Mouse (Mus musculus) liver, postnatal 0 days (tissue): ENCODE data around the gene Gatad2b. TPM values are rescaled to one million over a fixed set of nuclear protein-coding genes. Genes with fewer than 3 reads are reported as not detected.

Source experiments
- ATAC-seq: fragments of 200-750 bp; cut with Nextera tagmentation; 2 replicates; pipeline ENCODE4 v1.8.0; 2017; ENCODE audit warnings: mild to moderate bottlenecking, moderate library complexity
- DNase-seq: peaks from one replicate; pipeline ENCODE4 v3.0.0-alpha.2; 2016
- H3K27ac ChIP-seq: fragments of 300-500 bp; sonication (generic); 2 replicates; pipeline ENCODE4 v1.5.1; 2014; ENCODE audit warnings: antibody characterized with exemption, moderate library complexity, mild to moderate bottlenecking, low read depth
- H3K27me3 ChIP-seq: fragments of 300-500 bp; sonication (generic); 2 replicates; pipeline ENCODE4 v1.6.1; 2014; ENCODE audit warnings: low read length, control low read depth, mixed read lengths; ENCODE audit not compliant: insufficient read depth
- H3K36me3 ChIP-seq: fragments of 300-500 bp; sonication (generic); replicated peaks from 2 replicates; pipeline ENCODE4 v1.6.1; 2014; ENCODE audit warnings: mild to moderate bottlenecking, control low read depth, low read length, moderate library complexity, mixed read lengths; ENCODE audit not compliant: insufficient read depth
- H3K4me1 ChIP-seq: fragments of 300-500 bp; sonication (generic); 2 replicates; pipeline ENCODE4 v1.6.1; 2014; ENCODE audit warnings: antibody characterized with exemption, mild to moderate bottlenecking, control low read depth; ENCODE audit not compliant: insufficient read depth
- H3K4me2 ChIP-seq: fragments of 300-500 bp; sonication (generic); 2 replicates; pipeline ENCODE4 v1.6.1; 2014; ENCODE audit warnings: low read depth, mild to moderate bottlenecking, low read length, moderate library complexity, mixed read lengths
- H3K4me3 ChIP-seq: fragments of 300-500 bp; sonication (generic); 2 replicates; pipeline ENCODE4 v1.5.1; 2014; ENCODE audit warnings: low read depth, low read length
- H3K9ac ChIP-seq: fragments of 300-500 bp; sonication (generic); replicated peaks from 2 replicates; pipeline ENCODE4 v1.6.1; 2014; ENCODE audit warnings: mild to moderate bottlenecking, moderate library complexity
- H3K9me3 ChIP-seq: fragments of 300-500 bp; sonication (generic); 2 replicates; pipeline ENCODE4 v1.6.1; 2016; ENCODE audit warnings: mild to moderate bottlenecking, control low read depth, low read length, mixed read lengths
- CTCF ChIP-seq: sonication (generic); IDR thresholded peaks from 2 replicates; pipeline ENCODE4 v1.5.1; 2016; ENCODE audit warnings: antibody characterized with exemption, low read depth
- EP300 ChIP-seq: IDR thresholded peaks from 2 replicates; pipeline ENCODE4 v1.6.1; 2016; ENCODE audit warnings: antibody characterized with exemption, low read depth, mild to moderate bottlenecking
- WGBS: fragments of 180-500 bp; shearing (Covaris S2); extraction: QIAGEN DNeasy Blood & Tissue Kit; methylation state at CpG from one replicate; pipeline ENCODE4 v1.1.7; 2014; ENCODE audit not compliant: insufficient replicate concordance; 5-methylcytosine and 5-hydroxymethylcytosine counted together
- polyA plus RNA-seq: library from polyadenylated mRNA; unstranded; fragments of >200 nt; fragmentation: Nextera tagmentation; extraction: Ambion mirVana; gene quantifications from 2 replicates; pipeline ENCODE4 v1.2.1, GENCODE M21; 2015

The Gatad2b gene
- polyA plus RNA-seq, 1 experiment from 2014 or later, result 3.1 TPM

- Histone ChIP-seq H3K36me3 (no peaks in the 10 kb centered on the region), H3K27ac (no peak overlapping the region), H3K9me3 (no peaks in the 10 kb centered on the region), H3K27me3 (no peaks in the 10 kb centered on the region), H3K4me1 (0 out of 2 replicates have a peak, but pooled peaks cover 3% of the 10 kb centered on the region), H3K4me3 (no peak overlapping the region), H3K9ac (no peak overlapping the region), H3K4me2 (no peak overlapping the region)
- 69% methylated on average over 5 of the region's 5 CpGs for WGBS
- DNase-seq, result peak; percentile 7
- ATAC-seq, result no peak
- TF ChIP-seq EP300 (no peak), CTCF (no peak)
These were observed 85.5 kb downstream of the Gatad2b start for GRCm38 (mm10) chr3:90378496-90378895.

GRCm38 (mm10) chr3:90381727-90382126 lies 88.7 kb downstream of the Gatad2b start:
- TF ChIP-seq CTCF, result no peak
- no peak for TF ChIP-seq EP300
- Histone ChIP-seq H3K27me3 (no peaks in the 10 kb centered on the region), H3K27ac (no peak overlapping the region), H3K9ac (no peak overlapping the region), H3K4me1 (peaks cover 8% of the 10 kb centered on the region), H3K9me3 (no peaks in the 10 kb centered on the region), H3K36me3 (no peaks in the 10 kb centered on the region; the same call in 1 of the 2 replicates), H3K4me3 (no peak overlapping the region), H3K4me2 (no peak overlapping the region)
- DNase-seq (no peak), ATAC-seq (no peak)
- WGBS, result 70% methylated on average over 11 of the region's 11 CpGs

GRCm38 (mm10) chr3:90383690-90384089 lies 90.7 kb downstream of the Gatad2b start:
- Histone ChIP-seq H3K4me2 (peak overlapping the region; percentile 30; the same call in 1 of the 2 replicates), H3K4me1 (peaks cover 8% of the 10 kb centered on the region), H3K9me3 (no peaks in the 10 kb centered on the region), H3K36me3 (no peaks in the 10 kb centered on the region; the same call in 1 of the 2 replicates), H3K4me3 (no peak overlapping the region), H3K27me3 (peaks cover 6% of the 10 kb centered on the region; the same call in 1 of the 2 replicates), H3K9ac (no peak overlapping the region), H3K27ac (peak overlapping the region; percentile 62)
- TF ChIP-seq EP300 (no peak), CTCF (no peak)
- DNase-seq (peak; percentile 46), ATAC-seq (peak; percentile 81)
- WGBS, result 40% methylated on average over 4 of the region's 4 CpGs

- no peak for ATAC-seq
- no peak overlapping the region for H3K9ac ChIP-seq
- H3K4me3 ChIP-seq, result no peak overlapping the region
- no peak overlapping the region for H3K27ac ChIP-seq
- peaks cover 18% of the 10 kb centered on the region for H3K27me3 ChIP-seq
- no peaks in the 10 kb centered on the region; the same call in 1 of the 2 replicates for H3K36me3 ChIP-seq
- no peaks in the 10 kb centered on the region for H3K9me3 ChIP-seq
- peaks cover 19% of the 10 kb centered on the region for H3K4me1 ChIP-seq
- no peak overlapping the region for H3K4me2 ChIP-seq
- WGBS, result 60% methylated on average over 7 of the region's 7 CpGs
- TF ChIP-seq EP300 (no peak), CTCF (no peak)
- no peak for DNase-seq
These were observed 91.9 kb downstream of the Gatad2b start for GRCm38 (mm10) chr3:90384851-90385375.

GRCm38 (mm10) chr3:90386817-90387216 lies 93.8 kb downstream of the Gatad2b start:
- ATAC-seq, result no peak
- DNase-seq, result no peak
- Histone ChIP-seq H3K4me3 (no peak overlapping the region), H3K9ac (no peak overlapping the region), H3K36me3 (peaks cover 8% of the 10 kb centered on the region), H3K4me1 (peaks cover 23% of the 10 kb centered on the region), H3K9me3 (no peaks in the 10 kb centered on the region), H3K4me2 (no peak overlapping the region), H3K27ac (no peak overlapping the region), H3K27me3 (peaks cover 22% of the 10 kb centered on the region)
- 89% methylated on average over 10 of the region's 10 CpGs for WGBS
- no peak for TF ChIP-seq CTCF
- TF ChIP-seq EP300, result no peak

GRCm38 (mm10) chr3:90387483-90387882 lies 94.5 kb downstream of the Gatad2b start:
- H3K9ac ChIP-seq, result no peak overlapping the region
- ATAC-seq (no peak), DNase-seq (no peak)
- 62% methylated on average over 11 of the region's 11 CpGs for WGBS
- H3K4me3 ChIP-seq, result no peak overlapping the region
- TF ChIP-seq CTCF (no peak), EP300 (no peak)
- peaks cover 23% of the 10 kb centered on the region for H3K4me1 ChIP-seq
- no peak overlapping the region for H3K27ac ChIP-seq
- peaks cover 22% of the 10 kb centered on the region for H3K27me3 ChIP-seq
- H3K36me3 ChIP-seq, result peaks cover 15% of the 10 kb centered on the region
- no peaks in the 10 kb centered on the region for H3K9me3 ChIP-seq
- H3K4me2 ChIP-seq, result no peak overlapping the region

- Histone ChIP-seq H3K9ac (no peak overlapping the region), H3K9me3 (no peaks in the 10 kb centered on the region), H3K4me2 (no peak overlapping the region), H3K27ac (no peak overlapping the region), H3K4me3 (no peak overlapping the region), H3K27me3 (peaks cover 22% of the 10 kb centered on the region), H3K36me3 (peaks cover 21% of the 10 kb centered on the region), H3K4me1 (peaks cover 23% of the 10 kb centered on the region)
- DNase-seq (no peak), ATAC-seq (no peak)
- TF ChIP-seq EP300, result no peak
- TF ChIP-seq CTCF, result no peak
- WGBS, result 67% methylated on average over 4 of the region's 4 CpGs
These were observed 95.2 kb downstream of the Gatad2b start for GRCm38 (mm10) chr3:90388192-90388591.
